ENCODE assay signal across 9 mouse cellular contexts in the genomic region with DNA sequence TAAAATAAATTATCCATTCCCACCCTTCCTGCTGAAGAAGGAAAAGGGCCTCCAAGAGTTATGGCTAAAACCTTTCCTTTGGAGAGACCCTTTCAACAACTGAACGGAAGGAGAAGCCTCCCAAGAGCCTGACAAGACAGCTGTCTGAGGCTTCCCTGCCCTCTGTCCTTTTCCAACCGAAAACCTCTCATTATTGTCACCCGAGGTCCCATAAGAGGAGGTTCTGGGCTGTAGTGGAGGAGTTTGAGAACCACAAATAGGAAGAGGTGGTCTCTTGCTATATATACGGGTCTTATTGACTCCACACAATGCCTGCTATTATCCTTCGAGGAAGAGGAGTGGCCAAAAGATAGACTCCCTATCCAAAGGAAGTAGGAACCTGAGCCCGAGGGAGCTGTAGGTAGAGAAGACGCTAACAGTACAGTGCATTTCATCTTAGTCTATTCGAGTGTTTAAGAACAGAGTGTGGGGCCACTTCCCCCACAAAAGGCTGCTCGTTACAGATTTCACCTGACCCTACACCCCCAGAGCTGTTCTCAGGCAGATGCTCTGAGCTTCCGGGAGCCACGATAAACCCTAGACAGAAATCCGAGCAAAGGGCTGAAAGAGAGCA. TPM values are rescaled to one million over a fixed set of nuclear protein-coding genes. Genes with fewer than 3 reads are reported as not detected.
DNase-seq lines count a peak whose midpoint lies in the region; ATAC-seq and TF ChIP-seq lines count a peak whose summit lies in the region.
"Had no signal": no experiment of that assay in that cellular context is flagged by ENCODE, and none has a peak within 500 bp of the region (broad histone marks: within the 10 kb centered on the region; RNA-seq: fewer than 3 reads in every experiment).

No protein-coding gene starts in this region.

- no peaks in the 10 kb centered on the region for H3K79me2 ChIP-seq in macrophage (ENCODE audit: inconsistent target)

- DNase-seq in heart, adult 11 months = no peak
- no peak for DNase-seq in ES-E14 (ENCODE audit: low read depth, low spot score)
- DNase-seq in forebrain, embryonic 14.5 days (ENCODE audit: low spot score) = no peak
- no peak for DNase-seq in right cerebral cortex, postnatal 10 days (ENCODE audit: low spot score in 2 of 2)
- no peak for DNase-seq in spleen, postnatal 14 days (ENCODE audit: low spot score in 2 of 2)

- H3K4me2 ChIP-seq in heart, embryonic 16.5 days (ENCODE audit: low read depth, low read length) = peak overlapping the region; percentile 72
- peak overlapping the region; percentile 36; the same call in 1 of the 2 replicates for H3K4me2 ChIP-seq in forebrain, embryonic 14.5 days (ENCODE audit: low read length)

- peak overlapping the region; percentile 48 for H3K4me3 ChIP-seq in heart, embryonic 16.5 days (ENCODE audit: low read length)
- H3K4me3 ChIP-seq in ES-E14 (ENCODE audit: insufficient read depth in 1 of 2, low read depth in 1 of 2, low read length in 2 of 2, poor library complexity in 1 of 2, severe bottlenecking in 1 of 2) (peak overlapping the region; percentile 26 to 33; a peak in 3 of 4 replicates), macrophage (ENCODE audit: inconsistent target) (peak overlapping the region; percentile 10; the same call in 1 of the 2 replicates)
- peak overlapping the region; percentile 17 for H3K4me3 ChIP-seq in forebrain, embryonic 14.5 days (ENCODE audit: low read depth, low read length)

- in situ Hi-C loops in ES-E14 (cut with MboI; ENCODE audit: low sequenced_read_pairs in 2 of 2, unreplicated experiment in 2 of 2) = no loop called here

- no peaks in the 10 kb centered on the region for H3K36me3 ChIP-seq in heart, embryonic 16.5 days (ENCODE audit: control insufficient read depth, insufficient read depth)
- H3K36me3 ChIP-seq in ES-E14 (ENCODE audit: control insufficient read depth, insufficient read depth, low read length, poor library complexity, severe bottlenecking) (no peaks in the 10 kb centered on the region), macrophage (ENCODE audit: inconsistent target) (no peaks in the 10 kb centered on the region)
- no peaks in the 10 kb centered on the region for H3K36me3 ChIP-seq in forebrain, embryonic 14.5 days (ENCODE audit: control insufficient read depth, insufficient read depth, low read length)

- no peak overlapping the region for H3K9ac ChIP-seq in heart, embryonic 16.5 days (ENCODE audit: low read length)
- no peak overlapping the region for H3K9ac ChIP-seq in ES-E14 (ENCODE audit: insufficient read depth, low read depth, low read length, poor library complexity, severe bottlenecking)
- H3K9ac ChIP-seq in forebrain, embryonic 14.5 days (ENCODE audit: low read length) = no peak overlapping the region

- H3K27me3 ChIP-seq in heart, embryonic 16.5 days (ENCODE audit: control insufficient read depth, insufficient read depth, low read length) = peaks cover 47% of the 10 kb centered on the region
- H3K27me3 ChIP-seq in forebrain, embryonic 14.5 days (replicated peaks; ENCODE audit: control insufficient read depth, insufficient read depth, low read length) = peaks cover 75% of the 10 kb centered on the region

- H3K9me3 ChIP-seq in heart, embryonic 16.5 days (replicated peaks; ENCODE audit: control insufficient read depth, low read length) = no peaks in the 10 kb centered on the region
- no peaks in the 10 kb centered on the region for H3K9me3 ChIP-seq in ES-E14 (ENCODE audit: control insufficient read depth, insufficient read depth, low read depth, low read length)
- H3K9me3 ChIP-seq in forebrain, embryonic 14.5 days (replicated peaks; ENCODE audit: control insufficient read depth, low read length) = no peaks in the 10 kb centered on the region

- WGBS in heart, embryonic 16.5 days = 17% methylated on average over 12 of the region's 12 CpGs
- WGBS in forebrain, embryonic 14.5 days = 4% methylated on average over 12 of the region's 12 CpGs
- 28% methylated on average over 12 of the region's 12 CpGs for WGBS in macrophage (ENCODE audit: missing documents)

- no peak for ATAC-seq in heart, embryonic 16.5 days (replicated peaks; ENCODE audit: extremely low read depth, insufficient read depth, low FRiP score)
- no peak for ATAC-seq in forebrain, embryonic 14.5 days
- ATAC-seq in frontal cortex, adult (ENCODE audit: low TSS enrichment) = no peak

- H3K4me1 ChIP-seq in heart, embryonic 16.5 days (ENCODE audit: control insufficient read depth, insufficient read depth, low read length) = peaks cover 6% of the 10 kb centered on the region
- peaks cover 0 to 12% of the 10 kb centered on the region in 2 experiments; a peak in 2 of 4 replicates for H3K4me1 ChIP-seq in ES-E14 (ENCODE audit: control insufficient read depth in 2 of 2, insufficient read depth in 2 of 2, low read length in 2 of 2, poor library complexity in 1 of 2)
- no peaks in the 10 kb centered on the region for H3K4me1 ChIP-seq in forebrain, embryonic 14.5 days (ENCODE audit: control insufficient read depth, insufficient read depth, low read length)

- H3K27ac ChIP-seq in heart, embryonic 16.5 days (ENCODE audit: low read length) = no peak overlapping the region
- H3K27ac ChIP-seq in ES-E14 (ENCODE audit: insufficient read depth, low read depth, low read length, poor library complexity, severe bottlenecking) (no peak overlapping the region), macrophage (no peak overlapping the region)
- H3K27ac ChIP-seq in forebrain, embryonic 14.5 days (ENCODE audit: low read depth, low read length) = no peak overlapping the region

TF ChIP-seq in ES-E14, 5 proteins besides CTCF, POLR2A, EP300 and RAD21:
- no peak for TF ChIP-seq CHD2 (IDR thresholded peaks at IDR 0.05; ENCODE audit: low read depth, low read length)
- no peak for TF ChIP-seq MAFK (IDR thresholded peaks at IDR 0.05; ENCODE audit: insufficient read depth, low read depth, low read length)
- TF ChIP-seq ZC3H11A (IDR thresholded peaks at IDR 0.05; ENCODE audit: borderline replicate concordance, low read depth, low read length) = no peak

RNA-seq across cellular contexts. Expression of gene Wnt10b, which starts 6.0 kb away (rescaled TPM):
- 0.28 and 0.44 TPM in 2 replicates for polyA plus RNA-seq in heart, embryonic 16.5 days (2015; fragmentation: Nextera tagmentation; extraction: Ambion mirVana)
- 1.1 and 1.3 TPM in 2 replicates for total RNA-seq in ES-E14 (2012; rRNA removed)
- not detected in 2 replicates for polyA plus RNA-seq in forebrain, embryonic 14.5 days (2014; fragmentation: Nextera tagmentation; extraction: Ambion mirVana)
- total RNA-seq in macrophage (2018; cell fraction: chromatin; rRNA removed) = not detected
- under 1 TPM in 1 of 26 experiments, not detected in 25; 0.05 TPM for total RNA-seq in macrophage (2018; cell fraction: cytosol; rRNA removed)
- not detected for total RNA-seq in macrophage (2018; cell fraction: nucleus; rRNA removed)
- polyA plus RNA-seq in macrophage (2018) = not detected in 3 replicates
- total RNA-seq: liver, adult 2 months had no signal
- polyA plus RNA-seq: liver, adult 2 months had no signal

RNA-seq across cellular contexts. Expression of gene Arf3, which starts 8.9 kb away (rescaled TPM):
- polyA plus RNA-seq in heart, embryonic 16.5 days (2015; fragmentation: Nextera tagmentation; extraction: Ambion mirVana) = 35.8 and 36.4 TPM in 2 replicates
- total RNA-seq in ES-E14 (2012; rRNA removed) = 26.2 and 41.2 TPM in 2 replicates
- 31.7 and 41.4 TPM in 2 replicates for polyA plus RNA-seq in forebrain, embryonic 14.5 days (2014; fragmentation: Nextera tagmentation; extraction: Ambion mirVana)
- 10 to 100 TPM; 11.7 to 61.5 (median 34.6) TPM for total RNA-seq in macrophage (2018; cell fraction: chromatin; rRNA removed)
- 100 to 1,000 TPM; 102 to 153 (median 124) TPM for total RNA-seq in macrophage (2018; cell fraction: cytosol; rRNA removed)
- total RNA-seq in macrophage (2018; cell fraction: nucleus; rRNA removed) = 100 to 1,000 TPM in 11 of 26 experiments, 10 to 100 TPM in 15; 38.8 to 175 (median 97.1) TPM
- 95.4 to 100 TPM (median 98.2 TPM) in 3 replicates for polyA plus RNA-seq in macrophage (2018)

RNA-seq across cellular contexts. Expression of gene Wnt1, which starts 17.7 kb away (rescaled TPM):
- polyA plus RNA-seq in heart, embryonic 16.5 days (2015; fragmentation: Nextera tagmentation; extraction: Ambion mirVana) = not detected in 2 replicates
- total RNA-seq in ES-E14 (2012; rRNA removed) = not detected in 2 replicates
- 0.56 TPM in 1 of 2 replicates, not detected in the other for polyA plus RNA-seq in forebrain, embryonic 14.5 days (2014; fragmentation: Nextera tagmentation; extraction: Ambion mirVana)
- not detected for total RNA-seq in macrophage (2018; cell fraction: chromatin; rRNA removed)
- under 1 TPM in 2 of 26 experiments, not detected in 24; 0.05 to 0.10 TPM for total RNA-seq in macrophage (2018; cell fraction: cytosol; rRNA removed)
- under 1 TPM in 1 of 26 experiments, not detected in 25; 0.23 TPM for total RNA-seq in macrophage (2018; cell fraction: nucleus; rRNA removed)
- polyA plus RNA-seq in macrophage (2018) = not detected in 3 replicates
- total RNA-seq: liver, adult 2 months had no signal
- polyA plus RNA-seq: liver, adult 2 months had no signal

RNA-seq across cellular contexts. Expression of gene Ddn, which starts 37.4 kb away (rescaled TPM):
- polyA plus RNA-seq in heart, embryonic 16.5 days (2015; fragmentation: Nextera tagmentation; extraction: Ambion mirVana) = 0.32 and 0.35 TPM in 2 replicates
- total RNA-seq in ES-E14 (2012; rRNA removed) = 0.11 and 0.22 TPM in 2 replicates
- polyA plus RNA-seq in forebrain, embryonic 14.5 days (2014; fragmentation: Nextera tagmentation; extraction: Ambion mirVana) = 0.33 and 0.57 TPM in 2 replicates
- under 1 TPM in 1 of 26 experiments, not detected in 25; 0.20 TPM for total RNA-seq in macrophage (2018; cell fraction: chromatin; rRNA removed)
- total RNA-seq in macrophage (2018; cell fraction: cytosol; rRNA removed) = under 1 TPM in 9 of 26 experiments, not detected in 17; 0.04 to 0.26 (median 0.05) TPM
- total RNA-seq in macrophage (2018; cell fraction: nucleus; rRNA removed) = under 1 TPM in 5 of 26 experiments, not detected in 21; 0.20 to 0.85 (median 0.27) TPM
- 0.06 TPM in 1 of 3 replicates, not detected in the others for polyA plus RNA-seq in macrophage (2018)
- total RNA-seq: liver, adult 2 months had no signal
- polyA plus RNA-seq: liver, adult 2 months had no signal

RNA-seq across cellular contexts. Expression of gene Fkbp11, which starts 43.9 kb away (rescaled TPM):
- 23.0 and 27.7 TPM in 2 replicates for polyA plus RNA-seq in heart, embryonic 16.5 days (2015; fragmentation: Nextera tagmentation; extraction: Ambion mirVana)
- 105 and 119 TPM in 2 replicates for total RNA-seq in ES-E14 (2012; rRNA removed)
- 2.6 and 3.8 TPM in 2 replicates for polyA plus RNA-seq in forebrain, embryonic 14.5 days (2014; fragmentation: Nextera tagmentation; extraction: Ambion mirVana)
- total RNA-seq in macrophage (2018; cell fraction: chromatin; rRNA removed) = 1 to 10 TPM in 14 of 26 experiments, under 1 TPM in 10, not detected in 2; 0.33 to 6.8 (median 1.4) TPM
- total RNA-seq in macrophage (2018; cell fraction: cytosol; rRNA removed) = 1 to 10 TPM in 2 of 26 experiments, under 1 TPM in 19, not detected in 5; 0.13 to 1.2 (median 0.53) TPM
- 1 to 10 TPM in 7 of 26 experiments, under 1 TPM in 12, not detected in 7; 0.21 to 2.5 (median 0.78) TPM for total RNA-seq in macrophage (2018; cell fraction: nucleus; rRNA removed)
- 0.42 to 1.0 TPM (median 0.77 TPM) in 3 replicates for polyA plus RNA-seq in macrophage (2018)
